Mouse (Mus musculus) G1E (cell line): ENCODE data around the gene Spata16. TPM values are rescaled to one million over a fixed set of nuclear protein-coding genes. Genes with fewer than 3 reads are reported as not detected.

ENCODE experiments used
- ATAC-seq: 2 replicates; pipeline ENCODE4 v1.8.0; 2016; ENCODE audit warnings: mild to moderate bottlenecking; ENCODE audit not compliant: insufficient number of reproducible peaks, poor library complexity, low FRiP score, severe bottlenecking; ENCODE audit errors: extremely low read depth
- DNase-seq: peaks from one replicate; pipeline ENCODE4 v3.0.0; 2012; ENCODE audit warnings: low spot score
- H3K27me3 ChIP-seq: 2 replicates; pipeline ENCODE4 v1.6.1; 2012; ENCODE audit warnings: mild to moderate bottlenecking, low read length, inconsistent platforms; ENCODE audit not compliant: insufficient read depth
- H3K36me3 ChIP-seq: replicated peaks from 2 replicates; pipeline ENCODE3; 2012; ENCODE audit warnings: mild to moderate bottlenecking, inconsistent platforms
- H3K4me1 ChIP-seq: 2 replicates; pipeline ENCODE4 v1.6.1; 2012; ENCODE audit warnings: low read depth, low read length, inconsistent platforms, mixed read lengths; ENCODE audit not compliant: insufficient read depth
- H3K4me3 ChIP-seq: 2 replicates; pipeline ENCODE4 v1.5.1; 2012; ENCODE audit warnings: low read depth, mild to moderate bottlenecking, inconsistent platforms, low read length, moderate library complexity, mixed read lengths
- H3K9me3 ChIP-seq: replicated peaks from 2 replicates; pipeline ENCODE4 v1.6.1; 2012; ENCODE audit warnings: inconsistent platforms
- CTCF ChIP-seq: IDR thresholded peaks from 2 replicates; pipeline ENCODE4 v1.5.1; 2012; ENCODE audit warnings: low read depth, low read length, inconsistent platforms, mixed read lengths
- GATA1 ChIP-seq: IDR thresholded peaks from 2 replicates; pipeline ENCODE4 v1.6.1; 2012; ENCODE audit warnings: borderline replicate concordance, low read length, inconsistent platforms, mixed read lengths
- GATA2 ChIP-seq: IDR thresholded peaks from 2 replicates; pipeline ENCODE4 v1.6.1; 2012; ENCODE audit warnings: low read depth, low read length, inconsistent platforms, borderline replicate concordance
- POLR2AphosphoS5 ChIP-seq: IDR thresholded peaks from 2 replicates; pipeline ENCODE4 v1.6.1; 2012; ENCODE audit warnings: low read depth, low read length, inconsistent platforms; ENCODE audit not compliant: insufficient replicate concordance
- TAL1 ChIP-seq: conservative IDR thresholded peaks from 2 replicates; pipeline ENCODE4 v1.6.1; 2012; ENCODE audit warnings: low read depth, low read length, inconsistent platforms, mixed read lengths
- polyA plus RNA-seq: library from polyadenylated mRNA; stranded (reverse); fragments of >175 nt; gene quantifications from 2 replicates; pipeline ENCODE4 v1.2.3, GENCODE M21; 2012
- total RNA-seq, 2 experiments: library from RNA; stranded (forward) in 1 of 2; stranded (reverse) in 1 of 2; fragments of 200-1000 nt in 1 of 2; fragments of >200 nt in 1 of 2; fragmentation: Nextera tagmentation in 1 of 2; gene quantifications; 2 replicates each; pipeline ENCODE4 v1.2.3; 2014 to 2017

Gene Spata16
- total and polyA plus RNA-seq, 3 experiments = not detected

GRCm38 (mm10) chr3:26877291-26877690, 239.9 kb downstream of the Spata16 start:
- no peaks in the 10 kb centered on the region for H3K9me3 ChIP-seq
- ATAC-seq (no peak), DNase-seq (no peak)
- no peak for TF ChIP-seq GATA2
- TF ChIP-seq CTCF = no peak
- TF ChIP-seq POLR2AphosphoS5 = no peak
- no peak for TF ChIP-seq GATA1
- TF ChIP-seq TAL1 = no peak
- H3K36me3 ChIP-seq = no peaks in the 10 kb centered on the region
- H3K4me3 ChIP-seq = no peak overlapping the region
- no peaks in the 10 kb centered on the region for H3K27me3 ChIP-seq
- no peaks in the 10 kb centered on the region for H3K4me1 ChIP-seq

- Histone ChIP-seq H3K27me3 (no peaks in the 10 kb centered on the region), H3K4me3 (no peak overlapping the region), H3K9me3 (no peaks in the 10 kb centered on the region), H3K36me3 (no peaks in the 10 kb centered on the region), H3K4me1 (no peaks in the 10 kb centered on the region)
- TF ChIP-seq TAL1 = no peak
- no peak for TF ChIP-seq GATA2
- no peak for TF ChIP-seq CTCF
- no peak for TF ChIP-seq GATA1
- no peak for TF ChIP-seq POLR2AphosphoS5
- DNase-seq = no peak
- no peak for ATAC-seq
Measured at GRCm38 (mm10) chr3:26916607-26917006, 279.2 kb downstream of the Spata16 start.

GRCm38 (mm10) chr3:26920986-26921385, 283.6 kb downstream of the Spata16 start:
- Histone ChIP-seq H3K4me3 (no peak overlapping the region), H3K4me1 (no peaks in the 10 kb centered on the region), H3K27me3 (no peaks in the 10 kb centered on the region), H3K36me3 (no peaks in the 10 kb centered on the region), H3K9me3 (0 out of 2 replicates have a peak, but pooled peaks cover 2% of the 10 kb centered on the region)
- no peak for ATAC-seq
- no peak for DNase-seq
- no peak for TF ChIP-seq TAL1
- no peak for TF ChIP-seq GATA2
- TF ChIP-seq CTCF = no peak
- TF ChIP-seq GATA1 = no peak
- no peak for TF ChIP-seq POLR2AphosphoS5

DNA sequence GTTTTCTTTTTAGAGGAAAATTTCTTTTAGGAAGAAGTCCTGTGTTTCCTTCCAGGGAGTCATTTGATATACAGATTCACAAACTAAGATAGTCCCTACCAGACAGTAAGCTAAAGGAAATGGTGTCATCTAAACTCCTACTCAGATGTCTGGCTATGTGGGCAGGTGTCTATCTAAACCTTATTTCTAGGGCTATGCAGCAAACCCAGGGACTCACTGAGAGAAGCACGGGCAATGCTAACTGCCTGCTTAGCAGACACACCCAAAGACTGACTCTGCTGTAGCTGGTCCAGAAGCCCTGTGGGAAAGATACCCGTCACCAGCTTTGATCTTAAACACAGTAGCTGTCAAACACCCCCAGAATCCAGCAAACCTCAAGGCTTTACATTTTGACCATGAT, 284.2 kb downstream of the Spata16 start:
- Histone ChIP-seq H3K9me3 (0 out of 2 replicates have a peak, but pooled peaks cover 2% of the 10 kb centered on the region), H3K4me1 (no peaks in the 10 kb centered on the region), H3K36me3 (no peaks in the 10 kb centered on the region), H3K27me3 (no peaks in the 10 kb centered on the region), H3K4me3 (no peak overlapping the region)
- no peak for DNase-seq
- ATAC-seq = no peak
- TF ChIP-seq CTCF = no peak
- no peak for TF ChIP-seq GATA2
- no peak for TF ChIP-seq POLR2AphosphoS5
- no peak for TF ChIP-seq TAL1
- no peak for TF ChIP-seq GATA1

GRCm38 (mm10) chr3:26923391-26923790, 286.0 kb downstream of the Spata16 start:
- no peak for TF ChIP-seq TAL1
- TF ChIP-seq GATA1 = no peak
- no peak for TF ChIP-seq CTCF
- no peak for TF ChIP-seq POLR2AphosphoS5
- no peak for TF ChIP-seq GATA2
- Histone ChIP-seq H3K9me3 (0 out of 2 replicates have a peak, but pooled peaks cover 2% of the 10 kb centered on the region), H3K4me1 (no peaks in the 10 kb centered on the region), H3K4me3 (no peak overlapping the region), H3K27me3 (no peaks in the 10 kb centered on the region), H3K36me3 (no peaks in the 10 kb centered on the region)
- no peak for ATAC-seq
- no peak for DNase-seq

DNA sequence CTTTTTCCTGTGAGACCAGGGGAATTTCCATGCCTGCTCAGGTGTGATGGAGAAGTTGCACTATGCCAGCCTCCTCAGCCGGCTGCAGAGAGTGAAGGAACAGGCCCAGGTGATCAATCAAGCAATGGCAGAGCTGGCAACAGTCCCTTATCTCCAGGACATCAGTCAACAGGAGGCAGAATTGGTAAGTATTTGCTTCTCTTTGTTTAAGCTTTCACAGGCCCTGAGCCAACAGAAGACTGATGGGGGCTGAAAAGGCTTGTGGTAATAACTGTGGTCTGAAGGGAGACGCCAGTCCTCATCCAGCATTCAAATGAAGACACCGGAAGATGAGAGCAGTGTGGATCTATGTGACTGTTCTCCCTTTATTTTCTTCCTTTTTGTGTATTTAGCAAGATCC, 286.8 kb downstream of the Spata16 start:
- 0 out of 2 replicates have a peak, but pooled peaks cover 2% of the 10 kb centered on the region for H3K9me3 ChIP-seq
- DNase-seq = no peak
- H3K4me1 ChIP-seq = no peaks in the 10 kb centered on the region
- no peak overlapping the region for H3K4me3 ChIP-seq
- H3K36me3 ChIP-seq = no peaks in the 10 kb centered on the region
- no peaks in the 10 kb centered on the region for H3K27me3 ChIP-seq
- ATAC-seq = no peak
- no peak for TF ChIP-seq GATA1
- TF ChIP-seq POLR2AphosphoS5 = no peak
- no peak for TF ChIP-seq CTCF
- TF ChIP-seq TAL1 = no peak
- TF ChIP-seq GATA2 = no peak

DNA sequence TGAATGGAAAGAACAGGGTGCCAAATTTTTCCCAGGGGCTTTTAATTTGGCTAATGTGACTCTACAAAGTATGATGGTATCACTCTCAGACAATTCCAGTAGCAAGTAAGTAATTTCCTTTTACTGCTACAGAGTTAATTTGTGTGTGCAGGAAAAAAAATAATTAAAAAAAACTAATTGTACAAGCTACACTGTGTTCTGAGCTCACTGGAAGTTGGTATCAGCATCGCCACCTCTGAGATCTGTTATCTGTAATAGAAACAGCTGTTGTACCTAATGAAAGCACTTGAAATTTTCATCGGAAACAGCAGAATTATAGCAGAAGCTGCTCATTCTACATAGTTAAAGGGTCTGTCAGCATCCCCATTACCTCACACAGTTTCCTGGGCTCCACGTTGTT, 295.7 kb downstream of the Spata16 start:
- H3K9me3 ChIP-seq = no peaks in the 10 kb centered on the region

More for the DNA sequence above, 295.7 kb downstream of the Spata16 start:
- no peak for ATAC-seq
- DNase-seq = no peak
- no peaks in the 10 kb centered on the region for H3K27me3 ChIP-seq
- H3K36me3 ChIP-seq = no peaks in the 10 kb centered on the region
- TF ChIP-seq TAL1 = no peak
- no peak for TF ChIP-seq POLR2AphosphoS5
- no peak for TF ChIP-seq GATA1
- no peak for TF ChIP-seq CTCF
- TF ChIP-seq GATA2 = no peak
- H3K4me3 ChIP-seq = no peak overlapping the region
- H3K4me1 ChIP-seq = no peaks in the 10 kb centered on the region
